Mouse (Mus musculus) kidney, embryonic 15.5 days (tissue): Measurements from ENCODE around the gene Cldn34c4. TPM values are rescaled to one million over a fixed set of nuclear protein-coding genes. Genes with fewer than 3 reads are reported as not detected.

Source experiments
- ATAC-seq: fragments of 200-750 bp; cut with Nextera tagmentation; replicated peaks from 2 replicates; pipeline ENCODE4 v1.8.0; 2017; ENCODE audit warnings: moderate TSS enrichment; ENCODE audit not compliant: low FRiP score
- H3K27ac ChIP-seq: fragments of 300-500 bp; sonication (generic); 2 replicates; pipeline ENCODE4 v1.5.1; 2015; ENCODE audit warnings: mild to moderate bottlenecking, inconsistent platforms
- H3K27me3 ChIP-seq: fragments of 300-500 bp; sonication (generic); 2 replicates; pipeline ENCODE4 v1.6.1; 2015; ENCODE audit warnings: inconsistent platforms
- H3K36me3 ChIP-seq: fragments of 300-500 bp; sonication (generic); 2 replicates; pipeline ENCODE4 v1.6.1; 2015; ENCODE audit warnings: inconsistent platforms
- H3K4me1 ChIP-seq: fragments of 300-500 bp; sonication (generic); 2 replicates; pipeline ENCODE4 v1.6.1; 2015; ENCODE audit warnings: inconsistent platforms
- H3K4me2 ChIP-seq: fragments of 300-500 bp; sonication (generic); 2 replicates; pipeline ENCODE4 v1.6.1; 2015; ENCODE audit warnings: moderate library complexity, mild to moderate bottlenecking, inconsistent platforms
- H3K4me3 ChIP-seq: fragments of 300-500 bp; sonication (generic); replicated peaks from 2 replicates; pipeline ENCODE4 v1.5.1; 2015; ENCODE audit warnings: mild to moderate bottlenecking, inconsistent platforms
- H3K9ac ChIP-seq: fragments of 300-500 bp; sonication (generic); 2 replicates; pipeline ENCODE4 v1.6.1; 2015; ENCODE audit warnings: mild to moderate bottlenecking, inconsistent platforms
- H3K9me3 ChIP-seq: fragments of 300-500 bp; sonication (generic); replicated peaks from 2 replicates; pipeline ENCODE4 v1.6.1; 2016; ENCODE audit warnings: inconsistent platforms
- WGBS: fragments of 180-500 bp; shearing (Covaris S2); methylation state at CpG from one replicate; pipeline ENCODE4 v1.1.7; 2015; ENCODE audit warnings: mixed read lengths; 5-methylcytosine and 5-hydroxymethylcytosine counted together
- polyA plus RNA-seq: library from polyadenylated mRNA; unstranded; fragments of >200 nt; fragmentation: Nextera tagmentation; extraction: Ambion mirVana; gene quantifications from 2 replicates; pipeline ENCODE4 v1.2.1, GENCODE M21; 2015

Gene Cldn34c4
- polyA plus RNA-seq = not detected in 2 replicates

GRCm38 (mm10) chrX:127736454-127736853 is at the start of gene Cldn34c4:
Cldn34c4 (minus strand) TSS chrX:127736554.
- no peak within 1 kb of the TSS for H3K9ac ChIP-seq
- no peaks in the 10 kb centered on the region for H3K9me3 ChIP-seq
- no peaks in the 10 kb centered on the region for H3K27me3 ChIP-seq
- H3K4me1 ChIP-seq = no peaks in the 10 kb centered on the region
- H3K36me3 ChIP-seq = no peaks in the 10 kb centered on the region
- no peak for ATAC-seq
- no peak within 1 kb of the TSS for H3K4me2 ChIP-seq
- no peak within 1 kb of the TSS for H3K27ac ChIP-seq
- WGBS = 70% methylated on average over 2 of the region's 2 CpGs
- H3K4me3 ChIP-seq = no peak within 1 kb of the TSS

GRCm38 (mm10) chrX:127747062-127747461 is 10.7 kb upstream of the Cldn34c4 start:
- WGBS = 79% methylated on average over 4 of the region's 4 CpGs
- no peaks in the 10 kb centered on the region for H3K9me3 ChIP-seq
- H3K36me3 ChIP-seq = no peaks in the 10 kb centered on the region
- H3K4me2 ChIP-seq = no peak overlapping the region
- no peak overlapping the region for H3K9ac ChIP-seq
- no peaks in the 10 kb centered on the region for H3K27me3 ChIP-seq
- no peak overlapping the region for H3K4me3 ChIP-seq
- no peak for ATAC-seq
- no peaks in the 10 kb centered on the region for H3K4me1 ChIP-seq
- H3K27ac ChIP-seq = no peak overlapping the region
